In genomic region chr17:45941890-45942375, GRCm38 (mm10) we compare ENCODE assay signal across 17 mouse cellular contexts.
"Had no signal": no experiment of that assay in that cellular context is flagged by ENCODE, and none has a peak within 500 bp of the region (broad histone marks: within the 10 kb centered on the region; RNA-seq: fewer than 3 reads in every experiment).

No protein-coding gene starts in this region.

- DNase-seq: liver, postnatal 0 days; lung, adult 2 months; lung, postnatal 14 days; lung, postnatal 36 days; right cerebral cortex, adult 18-20 months; right cerebral cortex, postnatal 25 days; right cerebral cortex, postnatal 4 days; thymus, adult 18-20 months; thymus, postnatal 14 days; thymus, postnatal 36 days had no signal

- ATAC-seq: liver, postnatal 0 days; lung, postnatal 0 days; midbrain, embryonic 13.5 days; midbrain, embryonic 15.5 days had no signal

- H3K27me3 ChIP-seq: liver, embryonic 15.5 days; lung, embryonic 15.5 days; midbrain, embryonic 13.5 days; midbrain, embryonic 15.5 days; neural tube, embryonic 13.5 days; neural tube, embryonic 15.5 days had no signal
